Mouse (Mus musculus) liver, adult 2 months (tissue): ENCODE measurements around the gene Fntb. TPM values are rescaled to one million over a fixed set of nuclear protein-coding genes. Genes with fewer than 3 reads are reported as not detected.

Experiments
- DNase-seq: peaks from one replicate; pipeline ENCODE4 v3.0.0-alpha.2; 2011; ENCODE audit warnings: low read depth, low spot score; ENCODE audit errors: extremely low read depth
- H3K27ac ChIP-seq: fragments of 200-500 bp; replicated peaks from 2 replicates; pipeline ENCODE4 v1.5.1; 2012; ENCODE audit warnings: low read depth, mild to moderate bottlenecking, control low read depth, inconsistent platforms, low read length; ENCODE audit not compliant: insufficient read depth
- H3K27me3 ChIP-seq: fragments of 200-500 bp; 2 replicates; pipeline ENCODE4 v1.6.1; 2012; ENCODE audit warnings: mild to moderate bottlenecking, moderate library complexity, low read length, inconsistent platforms; ENCODE audit not compliant: control insufficient read depth, insufficient read depth
- H3K36me3 ChIP-seq: fragments of 200-500 bp; 2 replicates; pipeline ENCODE4 v1.6.1; 2012; ENCODE audit warnings: low read length, inconsistent platforms; ENCODE audit not compliant: control insufficient read depth, insufficient read depth
- H3K4me1 ChIP-seq: fragments of 200-500 bp; 2 replicates; pipeline ENCODE4 v1.6.1; 2011; ENCODE audit warnings: low read length; ENCODE audit not compliant: control insufficient read depth, insufficient read depth
- H3K4me3 ChIP-seq: fragments of 200-500 bp; 2 replicates; pipeline ENCODE4 v1.5.1; 2011; ENCODE audit warnings: low read depth, mild to moderate bottlenecking, control low read depth, low read length, moderate library complexity; ENCODE audit not compliant: insufficient read depth
- H3K79me2 ChIP-seq: fragments of 200-500 bp; 2 replicates; pipeline ENCODE4 v1.6.1; 2012; ENCODE audit warnings: inconsistent platforms, mild to moderate bottlenecking, low read length, moderate library complexity; ENCODE audit not compliant: control insufficient read depth, insufficient read depth
- H3K9ac ChIP-seq: fragments of 200-500 bp; 2 replicates; pipeline ENCODE4 v1.6.1; 2012; ENCODE audit warnings: low read depth, mild to moderate bottlenecking, control low read depth, inconsistent platforms, low read length
- CTCF ChIP-seq: fragments of 200-500 bp; IDR thresholded peaks from 2 replicates; pipeline ENCODE4 v1.5.1; 2011; ENCODE audit warnings: low read depth, low read length, control low read depth
- POLR2A ChIP-seq: fragments of 200-500 bp; IDR thresholded peaks from 2 replicates; pipeline ENCODE4 v1.6.1; 2011; ENCODE audit warnings: low read length, control low read depth; ENCODE audit not compliant: insufficient read depth; ENCODE audit errors: extremely low read depth
- WGBS: fragments of 180-500 bp; shearing (Covaris S2); methylation state at CpG from one replicate; pipeline ENCODE4 v1.1.7; 2018; 5-methylcytosine and 5-hydroxymethylcytosine counted together
- polyA plus RNA-seq: library from polyadenylated mRNA; depleted of rRNA; stranded (reverse); fragments of >200 nt; gene quantifications from 2 replicates; pipeline ENCODE4 v1.2.3, GENCODE M21; 2012
- total RNA-seq: library from RNA; depleted of rRNA; stranded (reverse); fragments of >200 nt; gene quantifications from 2 replicates; pipeline ENCODE4 v1.2.3, GENCODE M21; 2014

Fntb gene
- total and polyA plus RNA-seq, 2 experiments, result 1.4 to 6.5 TPM

DNA sequence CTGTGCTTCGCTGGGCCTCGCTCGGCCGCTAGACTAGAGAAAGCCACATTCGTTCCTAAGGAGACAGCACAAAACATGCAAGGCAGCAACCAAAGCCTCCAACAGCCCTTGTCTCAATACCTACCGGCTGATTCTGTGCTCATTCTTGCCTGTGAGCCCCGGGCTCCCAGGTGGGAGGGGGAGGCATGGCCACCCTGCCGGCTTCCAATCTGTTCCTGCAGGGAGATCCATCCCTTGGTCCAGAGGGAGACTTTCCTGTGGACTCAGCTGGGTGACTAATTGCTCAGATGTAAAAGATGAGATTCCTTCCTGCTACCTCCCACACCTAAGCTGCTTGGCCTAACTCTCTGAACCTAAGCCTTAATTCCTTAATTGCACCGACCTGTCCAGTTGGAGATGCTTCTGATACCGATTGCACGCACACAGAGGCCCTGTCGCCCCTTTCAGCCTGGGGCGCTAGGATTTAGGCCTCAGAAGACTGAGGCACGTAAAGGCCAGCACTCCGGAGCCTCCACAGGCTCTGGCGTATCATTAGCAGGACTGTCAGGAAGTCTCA, 145.9 kb downstream of the Fntb start:
- Histone ChIP-seq H3K4me1 (no peaks in the 10 kb centered on the region), H3K9ac (no peak overlapping the region), H3K36me3 (no peaks in the 10 kb centered on the region), H3K27ac (no peak overlapping the region), H3K27me3 (no peaks in the 10 kb centered on the region), H3K4me3 (no peak overlapping the region), H3K79me2 (no peaks in the 10 kb centered on the region)
- WGBS, result 92% methylated on average over 16 of the region's 16 CpGs
- TF ChIP-seq POLR2A, result no peak
- TF ChIP-seq CTCF, result no peak
- no peak for DNase-seq

DNA sequence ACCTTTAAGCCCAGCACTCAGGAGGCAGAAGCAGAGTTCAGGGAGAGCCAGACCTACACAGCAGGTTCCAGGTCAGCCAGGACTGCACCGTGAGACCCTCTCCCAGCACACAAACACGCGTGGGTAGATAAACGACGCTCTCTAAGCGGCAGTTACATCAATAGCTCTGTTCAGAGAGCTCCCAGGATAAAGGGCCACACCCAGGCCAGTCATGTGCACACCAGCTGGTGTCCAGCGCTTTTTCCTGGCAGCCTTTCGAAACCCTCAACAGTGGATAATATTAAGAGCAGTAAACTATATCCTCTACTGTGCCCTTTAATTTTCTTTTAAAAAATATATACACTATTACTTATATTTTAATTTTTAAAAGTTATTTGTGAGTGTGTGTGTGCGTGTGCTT, 146.8 kb downstream of the Fntb start:
- TF ChIP-seq CTCF, result no peak
- TF ChIP-seq POLR2A, result no peak
- no peak overlapping the region for H3K27ac ChIP-seq
- no peak for DNase-seq
- WGBS, result 82% methylated on average over 9 of the region's 9 CpGs
- no peaks in the 10 kb centered on the region for H3K79me2 ChIP-seq
- H3K27me3 ChIP-seq, result no peaks in the 10 kb centered on the region
- no peaks in the 10 kb centered on the region for H3K36me3 ChIP-seq
- H3K4me1 ChIP-seq, result no peaks in the 10 kb centered on the region
- no peak overlapping the region for H3K4me3 ChIP-seq
- H3K9ac ChIP-seq, result no peak overlapping the region

DNA sequence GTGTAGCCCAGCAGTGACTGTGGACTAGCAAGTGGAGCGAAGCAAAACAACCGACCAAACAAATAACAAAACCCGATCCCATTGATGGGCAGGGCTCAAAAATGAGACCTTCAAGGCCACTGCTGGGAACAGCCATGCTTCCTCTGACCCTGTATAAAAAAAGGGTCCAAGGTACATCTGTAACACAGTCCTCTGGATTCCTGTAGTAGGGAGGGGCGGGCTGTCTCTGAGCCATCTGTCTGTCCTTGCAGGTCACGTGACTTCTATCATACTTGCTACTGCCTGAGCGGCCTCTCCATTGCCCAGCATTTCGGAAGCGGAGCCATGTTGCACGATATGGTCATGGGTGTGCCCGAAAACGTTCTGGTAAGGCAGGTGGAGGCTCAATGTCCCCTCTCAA, 150.8 kb downstream of the Fntb start:
- 91% methylated on average over 11 of the region's 11 CpGs for WGBS

DNA sequence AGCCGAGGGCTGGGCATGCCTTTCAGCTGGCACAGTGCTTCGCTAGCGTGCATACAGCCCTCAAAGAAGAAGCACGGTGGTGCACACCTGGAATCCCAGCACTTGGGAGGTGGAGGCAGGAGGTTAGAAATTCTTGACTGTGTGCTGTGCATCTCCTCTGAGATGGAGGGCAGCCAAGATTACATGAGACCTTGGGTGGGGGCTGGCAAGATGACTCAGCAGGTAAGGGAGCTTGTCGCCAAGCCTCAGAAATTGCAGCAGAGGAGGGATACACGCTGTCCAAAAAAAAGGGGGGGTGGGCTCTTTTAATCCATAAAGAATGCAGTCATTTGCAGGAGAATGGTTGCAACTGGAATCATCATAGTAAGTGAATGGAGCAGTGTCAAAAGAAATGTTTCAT, 152.7 kb downstream of the Fntb start:
- H3K36me3 ChIP-seq, result no peaks in the 10 kb centered on the region
- no peaks in the 10 kb centered on the region for H3K4me1 ChIP-seq
- DNase-seq, result no peak
- 92% methylated on average over 6 of the region's 6 CpGs for WGBS
- H3K79me2 ChIP-seq, result no peaks in the 10 kb centered on the region
- no peaks in the 10 kb centered on the region for H3K27me3 ChIP-seq
- H3K9ac ChIP-seq, result no peak overlapping the region
- no peak overlapping the region for H3K4me3 ChIP-seq
- H3K27ac ChIP-seq, result no peak overlapping the region
- TF ChIP-seq CTCF (no peak), POLR2A (no peak)

More for the DNA sequence above, 150.8 kb downstream of the Fntb start:
- no peak for TF ChIP-seq CTCF
- TF ChIP-seq POLR2A, result no peak
- no peaks in the 10 kb centered on the region for H3K27me3 ChIP-seq
- H3K4me1 ChIP-seq, result no peaks in the 10 kb centered on the region
- DNase-seq, result no peak
- H3K4me3 ChIP-seq, result no peak overlapping the region
- no peak overlapping the region for H3K9ac ChIP-seq
- no peaks in the 10 kb centered on the region for H3K79me2 ChIP-seq
- no peaks in the 10 kb centered on the region for H3K36me3 ChIP-seq
- H3K27ac ChIP-seq, result no peak overlapping the region

DNA sequence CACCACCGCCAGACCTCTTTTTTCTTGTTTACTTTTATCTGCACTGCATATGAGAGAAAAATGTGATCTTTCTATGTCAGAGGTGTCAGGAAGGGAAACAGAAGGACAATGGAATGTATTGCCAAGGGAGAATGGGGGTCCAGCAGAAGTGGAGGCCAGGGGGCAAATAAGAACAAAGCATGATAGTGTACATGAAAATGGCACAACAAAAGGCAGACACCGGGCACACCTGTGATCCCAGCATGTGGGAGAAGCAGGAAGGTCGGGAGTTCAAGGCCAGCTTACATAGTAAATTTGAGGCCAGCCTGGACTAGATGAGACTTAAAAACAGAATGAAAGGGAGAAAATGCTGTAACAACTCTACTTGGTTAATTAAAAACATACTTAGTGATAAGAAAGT, 153.5 kb downstream of the Fntb start:
- H3K79me2 ChIP-seq, result no peaks in the 10 kb centered on the region
- H3K27me3 ChIP-seq, result no peaks in the 10 kb centered on the region
- no peak overlapping the region for H3K4me3 ChIP-seq
- TF ChIP-seq CTCF, result no peak
- no peak for TF ChIP-seq POLR2A
- no peak overlapping the region for H3K9ac ChIP-seq
- H3K4me1 ChIP-seq, result no peaks in the 10 kb centered on the region
- no peaks in the 10 kb centered on the region for H3K36me3 ChIP-seq
- H3K27ac ChIP-seq, result no peak overlapping the region
- DNase-seq, result no peak
- WGBS, result 68% methylated on average over 3 of the region's 3 CpGs

DNA sequence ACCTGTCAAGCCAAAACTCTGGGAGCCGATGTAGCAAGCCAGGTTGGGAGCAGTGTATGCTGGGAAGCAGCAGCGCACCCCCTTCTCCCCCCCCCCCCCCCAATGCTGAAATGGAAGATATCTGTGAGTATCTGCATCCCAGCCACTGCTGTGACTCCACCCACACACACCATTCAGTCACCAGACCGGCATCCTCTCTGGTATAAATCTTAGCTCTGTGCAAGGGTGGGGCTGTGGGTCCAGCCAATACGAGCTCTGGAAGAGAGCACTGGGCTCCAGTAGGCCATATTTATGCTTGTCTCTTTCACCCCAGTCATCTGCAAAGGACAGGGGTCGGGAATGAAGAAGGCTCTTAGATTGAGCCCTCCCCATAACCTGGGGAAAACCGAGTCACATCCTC, 155.0 kb downstream of the Fntb start:
- DNase-seq, result no peak
- H3K79me2 ChIP-seq, result no peaks in the 10 kb centered on the region
- TF ChIP-seq CTCF (no peak), POLR2A (no peak)
- no peak overlapping the region for H3K27ac ChIP-seq
- H3K36me3 ChIP-seq, result no peaks in the 10 kb centered on the region
- no peak overlapping the region for H3K9ac ChIP-seq
- no peaks in the 10 kb centered on the region for H3K27me3 ChIP-seq
- no peak overlapping the region for H3K4me3 ChIP-seq
- 91% methylated on average over 6 of the region's 6 CpGs for WGBS
- H3K4me1 ChIP-seq, result no peaks in the 10 kb centered on the region
